Mouse (Mus musculus) left cerebral cortex, adult 8-10 months (tissue): Measurements from ENCODE around the gene Pate1. TPM values are rescaled to one million over a fixed set of nuclear protein-coding genes. Genes with fewer than 3 reads are reported as not detected.

ENCODE experiments used
- DNase-seq, 2 experiments: peaks; one replicate each; pipeline ENCODE4 v3.0.0; 2022; ENCODE audit warnings: low spot score in 2 of 2
- total RNA-seq, 4 experiments: library from RNA; stranded (reverse); gene quantifications; 2 replicates each; pipeline ENCODE4 v1.2.4; 2022

Gene Pate1
- not detected for total RNA-seq

GRCm38 (mm10) chr9:35687013-35687412 lies at the start of gene Pate1:
TSS of gene Pate1 (minus strand) at chr9:35687390.
- peak in 1 of 2 experiments; percentile 18 for DNase-seq

- DNase-seq = no peak
Observed at GRCm38 (mm10) chr9:35707265-35707664, 20.1 kb upstream of the Pate1 start.

- no peak for DNase-seq
Observed at GRCm38 (mm10) chr9:35691924-35692323, 4.7 kb upstream of the Pate1 start.

- no peak for DNase-seq
Observed at GRCm38 (mm10) chr9:35673557-35673956, 13.6 kb downstream of the Pate1 start.

GRCm38 (mm10) chr9:35648102-35648501 lies 39.1 kb downstream of the Pate1 start, which contains the start of gene Pate3:
TSS of gene Pate3 (minus strand) at chr9:35648202.
- DNase-seq = no peak

Other genes with a start within 250 kb of the Pate1 start
- not detected for gene Gm1113, start 169.1 kb downstream of the Pate1 start, total RNA-seq
- gene Ddx25, start 128.9 kb downstream of the Pate1 start, total RNA-seq = 10 to 100 TPM; 17.6 to 19.4 (median 18.3) TPM
- gene Pus3, start 128.8 kb downstream of the Pate1 start, total RNA-seq = 10 to 100 TPM; 11.9 to 13.9 (median 12.5) TPM
- 1 to 10 TPM in 1 of 4 experiments, under 1 TPM in 3; 0.77 to 1.9 (median 0.79) TPM for gene Pate2, start 117.1 kb downstream of the Pate1 start, total RNA-seq
- gene Hyls1, start 117.0 kb downstream of the Pate1 start, total RNA-seq = 10 to 100 TPM in 1 of 4 experiments, 1 to 10 TPM in 3; 8.7 to 11.8 (median 9.6) TPM
- gene Pate4, start 75.4 kb downstream of the Pate1 start, total RNA-seq = not detected
- not detected for gene Pate3, start 39.2 kb downstream of the Pate1 start, total RNA-seq
- gene Gm17677, start 53.7 kb upstream of the Pate1 start, total RNA-seq = not detected
- gene Gm17727, start 90.7 kb upstream of the Pate1 start, total RNA-seq = not detected
- gene Gm27235, start 102.7 kb upstream of the Pate1 start, total RNA-seq = not detected
- not detected for gene D730048I06Rik, start 102.7 kb upstream of the Pate1 start, total RNA-seq
- not detected for gene 9230110F15Rik, start 156.8 kb upstream of the Pate1 start, total RNA-seq
- gene 9230113P08Rik, start 221.0 kb upstream of the Pate1 start, total RNA-seq = under 1 TPM in 2 of 4 experiments, not detected in 2; 0.17 to 0.19 TPM